Mouse (Mus musculus) spleen, adult 2 months (tissue): ENCODE results near the gene Gp1bb. TPM values are rescaled to one million over a fixed set of nuclear protein-coding genes. Genes with fewer than 3 reads are reported as not detected.
A peak's percentile ranks its signal among the peaks of the same experiment; 100 is the strongest.

Experiments
- DNase-seq, 2 experiments: peaks; one replicate each; pipeline versions ENCODE4 v3.0.0 to v3.0.0-alpha.2; 2012 to 2021; ENCODE audit warnings: low spot score in 2 of 2, low read depth in 1 of 2
- H3K27ac ChIP-seq: fragments of 200-500 bp; 2 replicates; pipeline ENCODE4 v1.5.1; 2012; ENCODE audit warnings: low read length, inconsistent platforms; ENCODE audit not compliant: insufficient read depth
- H3K27me3 ChIP-seq: fragments of 200-500 bp; 2 replicates; pipeline ENCODE4 v1.6.1; 2012; ENCODE audit warnings: mild to moderate bottlenecking, moderate library complexity, low read length, inconsistent platforms; ENCODE audit not compliant: control insufficient read depth, insufficient read depth
- H3K36me3 ChIP-seq: fragments of 200-500 bp; 2 replicates; pipeline ENCODE4 v1.6.1; 2012; ENCODE audit warnings: mild to moderate bottlenecking, low read length, inconsistent platforms; ENCODE audit not compliant: control insufficient read depth, insufficient read depth
- H3K4me1 ChIP-seq: fragments of 200-500 bp; 2 replicates; pipeline ENCODE4 v1.6.1; 2011; ENCODE audit warnings: inconsistent platforms; ENCODE audit not compliant: control insufficient read depth, insufficient read depth, insufficient read length
- H3K4me3 ChIP-seq: fragments of 200-500 bp; 2 replicates; pipeline ENCODE4 v1.5.1; 2011; ENCODE audit warnings: mild to moderate bottlenecking, inconsistent platforms; ENCODE audit not compliant: insufficient read depth, insufficient read length; ENCODE audit errors: extremely low read depth
- CTCF ChIP-seq: fragments of 200-500 bp; IDR thresholded peaks from 2 replicates; pipeline ENCODE4 v1.5.1; 2011; ENCODE audit warnings: mild to moderate bottlenecking, inconsistent platforms; ENCODE audit not compliant: insufficient read depth, insufficient read length, insufficient replicate concordance; ENCODE audit errors: extremely low read depth
- POLR2A ChIP-seq: fragments of 200-500 bp; IDR thresholded peaks from 2 replicates; pipeline ENCODE4 v1.6.1; 2011; ENCODE audit warnings: low read depth, low read length, inconsistent platforms
- WGBS: fragments of 180-500 bp; shearing (Covaris S2); methylation state at CpG from one replicate; pipeline ENCODE4 v1.1.7; 2018; 5-methylcytosine and 5-hydroxymethylcytosine counted together
- polyA plus RNA-seq: library from polyadenylated mRNA; depleted of rRNA; stranded (reverse); fragments of >200 nt; gene quantifications from 2 replicates; pipeline ENCODE4 v1.2.3, GENCODE M21; 2012

The Gp1bb gene
- polyA plus RNA-seq, 1 experiment: 101 TPM

- peaks cover 19% of the 10 kb centered on the region for H3K27me3 ChIP-seq
These were observed 6.7 kb upstream of the Gp1bb start for GRCm38 (mm10) chr16:18628948-18629340.

GRCm38 (mm10) chr16:18628206-18628947, 6.2 kb upstream of the Gp1bb start:
- TF ChIP-seq CTCF: no peak
- no peak for TF ChIP-seq POLR2A
- Histone ChIP-seq H3K36me3 (no peaks in the 10 kb centered on the region), H3K4me1 (peaks cover 4% of the 10 kb centered on the region; the same call in 1 of the 2 replicates), H3K27ac (no peak overlapping the region), H3K4me3 (no peak overlapping the region), H3K27me3 (peaks cover 19% of the 10 kb centered on the region)
- no peak for DNase-seq
- WGBS: 89% methylated on average over 7 of the region's 7 CpGs

More at GRCm38 (mm10) chr16:18628948-18629340, 6.7 kb upstream of the Gp1bb start:
- no peak overlapping the region for H3K4me3 ChIP-seq
- DNase-seq: no peak
- no peak overlapping the region for H3K27ac ChIP-seq
- WGBS: 33% methylated on average over 2 of the region's 2 CpGs
- TF ChIP-seq CTCF (no peak), POLR2A (no peak)
- H3K4me1 ChIP-seq: peaks cover 4% of the 10 kb centered on the region; the same call in 1 of the 2 replicates
- no peaks in the 10 kb centered on the region for H3K36me3 ChIP-seq

GRCm38 (mm10) chr16:18627163-18627562, 5.0 kb upstream of the Gp1bb start:
- Histone ChIP-seq H3K4me3 (no peak overlapping the region), H3K36me3 (no peaks in the 10 kb centered on the region), H3K27ac (no peak overlapping the region), H3K4me1 (peaks cover 4% of the 10 kb centered on the region; the same call in 1 of the 2 replicates), H3K27me3 (peaks cover 23% of the 10 kb centered on the region)
- 66% methylated on average over 3 of the region's 3 CpGs for WGBS
- DNase-seq: no peak
- TF ChIP-seq POLR2A (no peak), CTCF (no peak)

- H3K4me3 ChIP-seq: peak within 1 kb of the TSS; percentile 44; the same call in 1 of the 2 replicates
- TF ChIP-seq CTCF (peak; percentile 88), POLR2A (no peak)
- peak; percentile 45 to 74 for DNase-seq
- peaks cover 27% of the 10 kb centered on the region for H3K27me3 ChIP-seq
- no peak within 1 kb of the TSS for H3K27ac ChIP-seq
- no peaks in the 10 kb centered on the region for H3K36me3 ChIP-seq
- under 1% methylated on average over 61 of the region's 65 CpGs for WGBS
- H3K4me1 ChIP-seq: peaks cover 4% of the 10 kb centered on the region; the same call in 1 of the 2 replicates
These were observed 4.2 kb upstream of the Gp1bb start, which contains the start of gene Gm49601 for GRCm38 (mm10) chr16:18626376-18626878. Gm49601 (minus strand) TSS chr16:18626427.

GRCm38 (mm10) chr16:18625791-18626311, 3.6 kb upstream of the Gp1bb start:
- no peak for DNase-seq
- Histone ChIP-seq H3K36me3 (no peaks in the 10 kb centered on the region), H3K27ac (no peak overlapping the region), H3K4me3 (peak overlapping the region; percentile 44; the same call in 1 of the 2 replicates), H3K4me1 (peaks cover 4% of the 10 kb centered on the region; the same call in 1 of the 2 replicates), H3K27me3 (peaks cover 33% of the 10 kb centered on the region)
- 17% methylated on average over 26 of the region's 26 CpGs for WGBS
- TF ChIP-seq POLR2A: no peak
- TF ChIP-seq CTCF: no peak

- 49% methylated on average over 14 of the region's 14 CpGs for WGBS
- Histone ChIP-seq H3K36me3 (no peaks in the 10 kb centered on the region), H3K27ac (no peak overlapping the region), H3K27me3 (peaks cover 35% of the 10 kb centered on the region), H3K4me1 (peaks cover 4% of the 10 kb centered on the region; the same call in 1 of the 2 replicates), H3K4me3 (no peak overlapping the region)
- no peak for DNase-seq
- TF ChIP-seq CTCF: no peak
- no peak for TF ChIP-seq POLR2A
These were observed 2.9 kb upstream of the Gp1bb start for GRCm38 (mm10) chr16:18625097-18625496.

- no peak for DNase-seq
- Histone ChIP-seq H3K4me1 (peaks cover 4% of the 10 kb centered on the region; the same call in 1 of the 2 replicates), H3K36me3 (no peaks in the 10 kb centered on the region), H3K27me3 (peaks cover 31% of the 10 kb centered on the region), H3K27ac (no peak overlapping the region), H3K4me3 (no peak overlapping the region)
- WGBS: 27% methylated on average over 15 of the region's 15 CpGs
- TF ChIP-seq CTCF: no peak
- TF ChIP-seq POLR2A: no peak
These were observed 2.4 kb upstream of the Gp1bb start for GRCm38 (mm10) chr16:18624641-18625040.
